Mouse (Mus musculus) embryonic facial prominence, embryonic 13.5 days (tissue): ENCODE data around the gene Fam110a. TPM values are rescaled to one million over a fixed set of nuclear protein-coding genes. Genes with fewer than 3 reads are reported as not detected.

Experiments used
- ATAC-seq: fragments of 200-750 bp; cut with Nextera tagmentation; 2 replicates; pipeline ENCODE4 v1.8.0; 2017; ENCODE audit warnings: low read depth; ENCODE audit not compliant: insufficient number of reproducible peaks, insufficient read depth, low FRiP score, low TSS enrichment
- H3K27ac ChIP-seq: fragments of 300-500 bp; sonication (generic); 2 replicates; pipeline ENCODE4 v1.5.1; 2015; ENCODE audit warnings: moderate library complexity, mild to moderate bottlenecking, inconsistent platforms
- H3K27me3 ChIP-seq: fragments of 300-500 bp; sonication (generic); 2 replicates; pipeline ENCODE4 v1.6.1; 2015; ENCODE audit warnings: mild to moderate bottlenecking, inconsistent platforms
- H3K36me3 ChIP-seq: fragments of 300-500 bp; sonication (generic); 2 replicates; pipeline ENCODE4 v1.6.1; 2015; ENCODE audit warnings: mild to moderate bottlenecking, inconsistent platforms
- H3K4me1 ChIP-seq: fragments of 300-500 bp; sonication (generic); 2 replicates; pipeline ENCODE4 v1.6.1; 2015; ENCODE audit warnings: inconsistent platforms
- H3K4me2 ChIP-seq: fragments of 300-500 bp; sonication (generic); 2 replicates; pipeline ENCODE4 v1.6.1; 2015; ENCODE audit warnings: moderate library complexity, mild to moderate bottlenecking, inconsistent platforms
- H3K4me3 ChIP-seq: fragments of 300-500 bp; sonication (generic); 2 replicates; pipeline ENCODE4 v1.5.1; 2015; ENCODE audit warnings: mild to moderate bottlenecking, inconsistent platforms
- H3K9ac ChIP-seq: fragments of 300-500 bp; sonication (generic); 2 replicates; pipeline ENCODE4 v1.6.1; 2015; ENCODE audit warnings: mild to moderate bottlenecking, inconsistent platforms
- H3K9me3 ChIP-seq: fragments of 300-500 bp; sonication (generic); 2 replicates; pipeline ENCODE4 v1.6.1; 2016; ENCODE audit warnings: inconsistent platforms
- WGBS: fragments of 180-500 bp; shearing (Covaris S2); methylation state at CpG from one replicate; pipeline ENCODE4 v1.1.7; 2015; ENCODE audit warnings: mixed read lengths; 5-methylcytosine and 5-hydroxymethylcytosine counted together
- polyA plus RNA-seq: library from polyadenylated mRNA; unstranded; fragments of >200 nt; fragmentation: Nextera tagmentation; extraction: Ambion mirVana; gene quantifications from 2 replicates; pipeline ENCODE4 v1.2.1, GENCODE M21; 2015

Fam110a gene
- polyA plus RNA-seq, 1 experiment from 2014 or later, result 23.7 TPM

GRCm38 (mm10) chr2:151948311-151948710 lies 31.7 kb downstream of the Fam110a start:
- no peaks in the 10 kb centered on the region for H3K9me3 ChIP-seq
- no peak for ATAC-seq
- no peaks in the 10 kb centered on the region for H3K4me1 ChIP-seq
- H3K4me3 ChIP-seq, result no peak overlapping the region
- H3K4me2 ChIP-seq, result no peak overlapping the region
- peaks cover 4% of the 10 kb centered on the region; the same call in 1 of the 2 replicates for H3K27me3 ChIP-seq
- no peak overlapping the region for H3K9ac ChIP-seq
- no peak overlapping the region for H3K27ac ChIP-seq
- 77% methylated on average over 7 of the region's 7 CpGs for WGBS
- H3K36me3 ChIP-seq, result no peaks in the 10 kb centered on the region

- no peak for ATAC-seq
- Histone ChIP-seq H3K27me3 (peaks cover 4% of the 10 kb centered on the region; the same call in 1 of the 2 replicates), H3K4me2 (no peak overlapping the region), H3K27ac (no peak overlapping the region), H3K9me3 (no peaks in the 10 kb centered on the region), H3K9ac (no peak overlapping the region), H3K4me3 (no peak overlapping the region), H3K4me1 (no peaks in the 10 kb centered on the region), H3K36me3 (no peaks in the 10 kb centered on the region)
- WGBS, result 91% methylated on average over 2 of the region's 2 CpGs
Measured at GRCm38 (mm10) chr2:151947617-151948016, 32.4 kb downstream of the Fam110a start.

- no peaks in the 10 kb centered on the region for H3K4me1 ChIP-seq
- no peak overlapping the region for H3K27ac ChIP-seq
- H3K9me3 ChIP-seq, result no peaks in the 10 kb centered on the region
- no peak overlapping the region for H3K4me2 ChIP-seq
- peaks cover 6% of the 10 kb centered on the region; the same call in 1 of the 2 replicates for H3K27me3 ChIP-seq
- no peak overlapping the region for H3K4me3 ChIP-seq
- H3K9ac ChIP-seq, result no peak overlapping the region
- no peaks in the 10 kb centered on the region for H3K36me3 ChIP-seq
- WGBS, result 69% methylated on average over 2 of the region's 2 CpGs
- no peak for ATAC-seq
Measured at GRCm38 (mm10) chr2:151944106-151944505, 35.9 kb downstream of the Fam110a start.

- Histone ChIP-seq H3K4me1 (peaks cover 11% of the 10 kb centered on the region), H3K36me3 (no peaks in the 10 kb centered on the region), H3K9ac (no peak overlapping the region), H3K27ac (no peak overlapping the region), H3K4me3 (no peak overlapping the region), H3K9me3 (no peaks in the 10 kb centered on the region), H3K4me2 (no peak overlapping the region), H3K27me3 (peaks cover 6% of the 10 kb centered on the region; the same call in 1 of the 2 replicates)
- 28% methylated on average over 2 of the region's 2 CpGs for WGBS
- ATAC-seq, result no peak
Measured at GRCm38 (mm10) chr2:151941269-151941668, 38.8 kb downstream of the Fam110a start.

GRCm38 (mm10) chr2:151939651-151940420 lies 40.2 kb downstream of the Fam110a start:
- Histone ChIP-seq H3K4me2 (no peak overlapping the region), H3K9ac (no peak overlapping the region), H3K4me3 (no peak overlapping the region), H3K4me1 (peaks cover 11% of the 10 kb centered on the region), H3K27me3 (peaks cover 6% of the 10 kb centered on the region; the same call in 1 of the 2 replicates), H3K9me3 (no peaks in the 10 kb centered on the region), H3K36me3 (no peaks in the 10 kb centered on the region), H3K27ac (no peak overlapping the region)
- whole genome bisulfite sequencing, result 74% methylated on average over 5 of the region's 5 CpGs
- ATAC-seq, result no peak

GRCm38 (mm10) chr2:151938780-151939200 lies 41.2 kb downstream of the Fam110a start:
- no peak for ATAC-seq

GRCm38 (mm10) chr2:151937893-151938292 lies 42.1 kb downstream of the Fam110a start:
- Histone ChIP-seq H3K36me3 (no peaks in the 10 kb centered on the region), H3K9ac (no peak overlapping the region), H3K27me3 (0 out of 2 replicates have a peak, but pooled peaks cover 2% of the 10 kb centered on the region), H3K27ac (no peak overlapping the region), H3K4me3 (no peak overlapping the region), H3K4me2 (no peak overlapping the region), H3K9me3 (no peaks in the 10 kb centered on the region), H3K4me1 (peaks cover 11% of the 10 kb centered on the region)
- ATAC-seq, result no peak
- WGBS, result 38% methylated on average over 3 of the region's 3 CpGs

More at GRCm38 (mm10) chr2:151938780-151939200, 41.2 kb downstream of the Fam110a start:
- Histone ChIP-seq H3K4me1 (peaks cover 11% of the 10 kb centered on the region), H3K9me3 (no peaks in the 10 kb centered on the region), H3K4me2 (no peak overlapping the region), H3K4me3 (no peak overlapping the region), H3K27me3 (0 out of 2 replicates have a peak, but pooled peaks cover 2% of the 10 kb centered on the region), H3K27ac (no peak overlapping the region), H3K9ac (no peak overlapping the region), H3K36me3 (no peaks in the 10 kb centered on the region)
- WGBS, result 72% methylated on average over 11 of the region's 11 CpGs

GRCm38 (mm10) chr2:151930389-151931074 lies 49.5 kb downstream of the Fam110a start:
- Histone ChIP-seq H3K9me3 (no peaks in the 10 kb centered on the region), H3K27me3 (no peaks in the 10 kb centered on the region), H3K27ac (no peak overlapping the region), H3K4me1 (no peaks in the 10 kb centered on the region), H3K4me2 (no peak overlapping the region), H3K9ac (no peak overlapping the region), H3K36me3 (no peaks in the 10 kb centered on the region), H3K4me3 (no peak overlapping the region)
- ATAC-seq, result no peak
- WGBS, result 24% methylated on average over 7 of the region's 7 CpGs

GRCm38 (mm10) chr2:151927103-151927502 lies 52.9 kb downstream of the Fam110a start:
- ATAC-seq, result no peak
- H3K9ac ChIP-seq, result no peak overlapping the region
- no peaks in the 10 kb centered on the region for H3K9me3 ChIP-seq
- no peak overlapping the region for H3K4me3 ChIP-seq
- H3K27me3 ChIP-seq, result no peaks in the 10 kb centered on the region
- H3K4me2 ChIP-seq, result no peak overlapping the region
- no peaks in the 10 kb centered on the region for H3K36me3 ChIP-seq
- WGBS, result 90% methylated on average over 11 of the region's 11 CpGs
- no peaks in the 10 kb centered on the region for H3K4me1 ChIP-seq
- H3K27ac ChIP-seq, result no peak overlapping the region

- no peaks in the 10 kb centered on the region for H3K9me3 ChIP-seq
- no peak overlapping the region for H3K4me3 ChIP-seq
- peaks cover 11% of the 10 kb centered on the region for H3K4me1 ChIP-seq
- 61% methylated on average over 4 of the region's 4 CpGs for WGBS
- H3K27me3 ChIP-seq, result no peaks in the 10 kb centered on the region
- no peaks in the 10 kb centered on the region for H3K36me3 ChIP-seq
- no peak for ATAC-seq
- no peak overlapping the region for H3K9ac ChIP-seq
- H3K27ac ChIP-seq, result no peak overlapping the region
- no peak overlapping the region for H3K4me2 ChIP-seq
Measured at GRCm38 (mm10) chr2:151925715-151926114, 54.3 kb downstream of the Fam110a start.

GRCm38 (mm10) chr2:151924276-151924675 lies 55.7 kb downstream of the Fam110a start:
- no peak overlapping the region for H3K4me3 ChIP-seq
- no peaks in the 10 kb centered on the region for H3K36me3 ChIP-seq
- no peak for ATAC-seq
- H3K4me2 ChIP-seq, result no peak overlapping the region
- WGBS, result 88% methylated on average over 7 of the region's 7 CpGs
- no peaks in the 10 kb centered on the region for H3K9me3 ChIP-seq
- H3K4me1 ChIP-seq, result peaks cover 15% of the 10 kb centered on the region
- no peak overlapping the region for H3K27ac ChIP-seq
- H3K27me3 ChIP-seq, result no peaks in the 10 kb centered on the region
- H3K9ac ChIP-seq, result no peak overlapping the region
